In genomic region chr1:23921711-23922529, GRCm38 (mm10) we compare ENCODE assay signal across 8 mouse cellular contexts. TPM values are rescaled to one million over a fixed set of nuclear protein-coding genes. Genes with fewer than 3 reads are reported as not detected.
A peak's percentile ranks its signal among the peaks of the same experiment; 100 is the strongest.
DNase-seq lines count a peak whose midpoint lies in the region; ATAC-seq and TF ChIP-seq lines count a peak whose summit lies in the region.

Smap1 (minus strand) TSS chr1:23922317.

- no peaks in the 10 kb centered on the region for H3K36me3 ChIP-seq in CH12.LX (replicated peaks in 1 of 2; ENCODE audit: control insufficient read depth in 1 of 2, insufficient read depth in 1 of 2, low read length in 1 of 2)
- no peaks in the 10 kb centered on the region for H3K36me3 ChIP-seq in forebrain, embryonic 13.5 days (ENCODE audit: poor library complexity, severe bottlenecking)
- no peaks in the 10 kb centered on the region for H3K36me3 ChIP-seq in heart, postnatal 0 days (replicated peaks; ENCODE audit: control insufficient read depth, insufficient read depth, low read length)
- H3K36me3 ChIP-seq in liver, embryonic 15.5 days (replicated peaks): no peaks in the 10 kb centered on the region
- H3K36me3 ChIP-seq in neural tube, embryonic 11.5 days (ENCODE audit: control insufficient read depth, insufficient read depth, low read length): no peaks in the 10 kb centered on the region
- no peaks in the 10 kb centered on the region for H3K36me3 ChIP-seq in stomach, embryonic 16.5 days (ENCODE audit: control insufficient read depth, insufficient read depth, low read length)

- H3K9me3 ChIP-seq in CH12.LX (replicated peaks; ENCODE audit: low read length): peaks cover 12% of the 10 kb centered on the region
- H3K9me3 ChIP-seq in forebrain, embryonic 13.5 days (replicated peaks): no peaks in the 10 kb centered on the region
- H3K9me3 ChIP-seq in heart, postnatal 0 days (replicated peaks; ENCODE audit: control insufficient read depth, low read length): peaks cover 13% of the 10 kb centered on the region
- 0 out of 2 replicates have a peak, but pooled peaks cover 5% of the 10 kb centered on the region for H3K9me3 ChIP-seq in liver, embryonic 15.5 days (replicated peaks)
- H3K9me3 ChIP-seq in neural tube, embryonic 11.5 days (ENCODE audit: control insufficient read depth, low read length): no peaks in the 10 kb centered on the region
- H3K9me3 ChIP-seq in stomach, embryonic 16.5 days (replicated peaks; ENCODE audit: control insufficient read depth, low read length): 0 out of 2 replicates have a peak, but pooled peaks cover 5% of the 10 kb centered on the region

- TF ChIP-seq EP300 in CH12.LX (IDR thresholded peaks at IDR 0.05; ENCODE audit: low read length): no peak
- no peak for TF ChIP-seq EP300 in heart, postnatal 0 days (IDR thresholded peaks at IDR 0.05; ENCODE audit: low read depth)

- dilution Hi-C loops in CH12.LX (cut with MboI; ENCODE audit: extremely low pct_ligation_motif_present, extremely low pct_unique_long_range_greater_than_20kb, low sequenced_read_pairs): no loop called here

- no peak for TF ChIP-seq RAD21 in CH12.LX (IDR thresholded peaks at IDR 0.05; ENCODE audit: low read depth, low read length)

- TF ChIP-seq POLR2A in CH12.LX (IDR thresholded peaks at IDR 0.05; ENCODE audit: low read depth, low read length): peak; percentile 70

- in situ Hi-C loops in CH12.LX (cut with MboI; ENCODE audit: low pct_ligation_motif_present, low pct_unique_long_range_greater_than_20kb, low sequenced_read_pairs): loop anchor here (10.0 kb wide), 1 partner anchor 83 kb away; the partner anchor contains the start of gene Sdhaf4

- H3K4me3 ChIP-seq in CH12.LX (replicated peaks in 1 of 3; ENCODE audit: low read depth in 2 of 3, low read length in 2 of 3, poor library complexity in 1 of 3): peak within 1 kb of the TSS; percentile 75 to 96 (median 80)
- H3K4me3 ChIP-seq in forebrain, embryonic 13.5 days: peak within 1 kb of the TSS; percentile 90
- H3K4me3 ChIP-seq in heart, postnatal 0 days (ENCODE audit: low read depth, low read length): peak within 1 kb of the TSS; percentile 90
- peak within 1 kb of the TSS; percentile 98 for H3K4me3 ChIP-seq in liver, embryonic 15.5 days (replicated peaks)
- H3K4me3 ChIP-seq in neural tube, embryonic 11.5 days (ENCODE audit: low read depth, low read length): peak within 1 kb of the TSS; percentile 91
- peak within 1 kb of the TSS; percentile 97 for H3K4me3 ChIP-seq in stomach, embryonic 16.5 days (replicated peaks; ENCODE audit: low read length)

- H3K27ac ChIP-seq in CH12.LX (ENCODE audit: insufficient read depth, low read depth): peak within 1 kb of the TSS; percentile 79
- H3K27ac ChIP-seq in forebrain, embryonic 13.5 days: peak within 1 kb of the TSS; percentile 91
- peak within 1 kb of the TSS; percentile 98 for H3K27ac ChIP-seq in heart, postnatal 0 days (ENCODE audit: low read depth)
- peak within 1 kb of the TSS; percentile 100 for H3K27ac ChIP-seq in liver, embryonic 15.5 days (replicated peaks)
- peak within 1 kb of the TSS; percentile 91 for H3K27ac ChIP-seq in neural tube, embryonic 11.5 days (ENCODE audit: low read depth, low read length)
- H3K27ac ChIP-seq in stomach, embryonic 16.5 days (ENCODE audit: low read length): peak within 1 kb of the TSS; percentile 94

- TF ChIP-seq CTCF in CH12.LX (conservative IDR thresholded peaks at IDR 0.05 in 1 of 2, IDR thresholded peaks at IDR 0.05 in 1 of 2; ENCODE audit: low read depth in 2 of 2, low read length in 2 of 2): no peak
- TF ChIP-seq CTCF in heart, postnatal 0 days (IDR thresholded peaks at IDR 0.05; ENCODE audit: low read depth): no peak

- ATAC-seq in cerebellum, adult (ENCODE audit: insufficient number of reproducible peaks, low FRiP score, low TSS enrichment): peak; percentile 90
- ATAC-seq in forebrain, embryonic 13.5 days: peak; percentile 96
- ATAC-seq in heart, postnatal 0 days (ENCODE audit: insufficient read depth, low read depth): peak; percentile 96
- peak; percentile 92 for ATAC-seq in liver, embryonic 15.5 days (ENCODE audit: insufficient read depth)
- ATAC-seq in neural tube, embryonic 11.5 days (ENCODE audit: insufficient read depth, low FRiP score, low TSS enrichment): peak; percentile 90
- ATAC-seq in stomach, embryonic 16.5 days (ENCODE audit: insufficient read depth, low FRiP score): peak; percentile 95

- peaks cover 18 to 50% of the 10 kb centered on the region in 2 experiments for H3K4me1 ChIP-seq in CH12.LX (ENCODE audit: control insufficient read depth in 1 of 2, insufficient read depth in 2 of 2)
- H3K4me1 ChIP-seq in forebrain, embryonic 13.5 days: peaks cover 26% of the 10 kb centered on the region
- peaks cover 23% of the 10 kb centered on the region for H3K4me1 ChIP-seq in heart, postnatal 0 days (ENCODE audit: control insufficient read depth, insufficient read depth)
- H3K4me1 ChIP-seq in liver, embryonic 15.5 days (replicated peaks): peaks cover 43% of the 10 kb centered on the region
- H3K4me1 ChIP-seq in neural tube, embryonic 11.5 days (ENCODE audit: control insufficient read depth, insufficient read depth, low read length): peaks cover 3% of the 10 kb centered on the region; the same call in 1 of the 2 replicates
- peaks cover 7% of the 10 kb centered on the region for H3K4me1 ChIP-seq in stomach, embryonic 16.5 days (ENCODE audit: control insufficient read depth, insufficient read depth, low read length)

- no peaks in the 10 kb centered on the region for H3K27me3 ChIP-seq in CH12.LX (replicated peaks)
- H3K27me3 ChIP-seq in forebrain, embryonic 13.5 days: no peaks in the 10 kb centered on the region
- no peaks in the 10 kb centered on the region for H3K27me3 ChIP-seq in heart, postnatal 0 days (ENCODE audit: control insufficient read depth, insufficient read depth, low read length)
- H3K27me3 ChIP-seq in liver, embryonic 15.5 days: no peaks in the 10 kb centered on the region
- H3K27me3 ChIP-seq in neural tube, embryonic 11.5 days (ENCODE audit: control insufficient read depth, insufficient read depth, low read length): no peaks in the 10 kb centered on the region
- H3K27me3 ChIP-seq in stomach, embryonic 16.5 days (ENCODE audit: control insufficient read depth, insufficient read depth, low read length): no peaks in the 10 kb centered on the region

- DNase-seq in CH12.LX (ENCODE audit: extremely low read depth): peak; percentile 58
- DNase-seq in heart, postnatal 0 days (ENCODE audit: low spot score): peak; percentile 89
- peak; percentile 78 to 91 for DNase-seq in kidney, postnatal 36 days
- peak; percentile 94 for DNase-seq in neural tube, embryonic 11.5 days (ENCODE audit: low spot score)

- peak within 1 kb of the TSS; percentile 80 for H3K9ac ChIP-seq in CH12.LX (ENCODE audit: insufficient read depth, low read depth)
- peak within 1 kb of the TSS; percentile 94 for H3K9ac ChIP-seq in forebrain, embryonic 13.5 days
- H3K9ac ChIP-seq in heart, postnatal 0 days (replicated peaks; ENCODE audit: low read depth, low read length): peak within 1 kb of the TSS; percentile 95
- H3K9ac ChIP-seq in liver, embryonic 15.5 days: peak within 1 kb of the TSS; percentile 99
- H3K9ac ChIP-seq in neural tube, embryonic 11.5 days (ENCODE audit: low read length): peak within 1 kb of the TSS; percentile 94
- peak within 1 kb of the TSS; percentile 97 for H3K9ac ChIP-seq in stomach, embryonic 16.5 days (ENCODE audit: low read length)

- H3K4me2 ChIP-seq in CH12.LX (ENCODE audit: insufficient read depth, low read depth, poor library complexity, severe bottlenecking): peak within 1 kb of the TSS; percentile 86
- H3K4me2 ChIP-seq in forebrain, embryonic 13.5 days: peak within 1 kb of the TSS; percentile 77
- peak within 1 kb of the TSS; percentile 76 for H3K4me2 ChIP-seq in heart, postnatal 0 days (ENCODE audit: low read depth, low read length)
- H3K4me2 ChIP-seq in liver, embryonic 15.5 days: peak within 1 kb of the TSS; percentile 85
- peak within 1 kb of the TSS; percentile 65 for H3K4me2 ChIP-seq in neural tube, embryonic 11.5 days (ENCODE audit: low read depth)
- H3K4me2 ChIP-seq in stomach, embryonic 16.5 days (ENCODE audit: low read depth, low read length): peak within 1 kb of the TSS; percentile 79

- under 1% methylated on average over 86 of the region's 113 CpGs for WGBS in forebrain, embryonic 13.5 days
- WGBS in heart, postnatal 0 days: 0% methylated on average over 91 of the region's 113 CpGs
- under 1% methylated on average over 90 of the region's 113 CpGs for WGBS in liver, embryonic 15.5 days (ENCODE audit: insufficient replicate concordance)
- under 1% methylated on average over 75 of the region's 113 CpGs for WGBS in neural tube, embryonic 11.5 days
- WGBS in stomach, embryonic 16.5 days: under 1% methylated on average over 111 of the region's 113 CpGs

- peaks cover 19% of the 10 kb centered on the region for H3K79me2 ChIP-seq in CH12.LX (replicated peaks; ENCODE audit: control insufficient read depth, extremely low read depth, insufficient read depth, poor library complexity, severe bottlenecking)

TF ChIP-seq in CH12.LX, 34 proteins besides CTCF, POLR2A, EP300 and RAD21 (continues in another document):
- no peak for TF ChIP-seq JUN (IDR thresholded peaks at IDR 0.05; ENCODE audit: insufficient read depth, low read depth, low read length)
- no peak for TF ChIP-seq CHD2 (IDR thresholded peaks at IDR 0.05; ENCODE audit: low read length)
- TF ChIP-seq BHLHE40 (IDR thresholded peaks at IDR 0.05; ENCODE audit: low read depth, low read length): peak; percentile 81
- TF ChIP-seq SIN3A (IDR thresholded peaks at IDR 0.05; ENCODE audit: low read length): peak; percentile 41; the same call in 1 of the 2 replicates
- no peak for TF ChIP-seq E2F4 (IDR thresholded peaks at IDR 0.05; ENCODE audit: insufficient replicate concordance, low read depth, low read length)
- TF ChIP-seq ZMIZ1 (IDR thresholded peaks at IDR 0.05; ENCODE audit: low read depth, low read length): no peak
- TF ChIP-seq MXI1 (IDR thresholded peaks at IDR 0.05; ENCODE audit: low read depth, low read length): no peak; the same call in 1 of the 2 replicates
- no peak for TF ChIP-seq MAFK (IDR thresholded peaks at IDR 0.05; ENCODE audit: insufficient replicate concordance, low read length)
- no peak for TF ChIP-seq JUND (conservative IDR thresholded peaks at IDR 0.05; ENCODE audit: low read depth, low read length)
- peak; percentile 94 for TF ChIP-seq UBTF (IDR thresholded peaks at IDR 0.05; ENCODE audit: low read depth, low read length)

RNA-seq across cellular contexts. Expression of gene Smap1, which starts in this region (rescaled TPM):
- total RNA-seq in CH12.LX (2012; rRNA removed): 23.6 and 37.0 TPM in 2 replicates
- 22.3 and 24.5 TPM in 2 replicates for total RNA-seq in CH12.LX (2014; rRNA removed)
- polyA plus RNA-seq in CH12.LX (2012; ENCODE audit: insufficient read length, low read depth): 59.3 and 60.5 TPM in 2 replicates
- 36.4 and 45.0 TPM in 2 replicates for polyA plus RNA-seq in forebrain, embryonic 13.5 days (2015; fragmentation: Nextera tagmentation; extraction: Ambion mirVana)
- total RNA-seq in heart, postnatal 0 days (2014; rRNA removed; ENCODE audit: low replicate concordance): 25.4 and 27.4 TPM in 2 replicates
- 23.0 and 27.8 TPM in 2 replicates for polyA plus RNA-seq in heart, postnatal 0 days (2015; fragmentation: Nextera tagmentation; extraction: Ambion mirVana)
- 27.2 and 28.2 TPM in 2 replicates for polyA plus RNA-seq in liver, embryonic 15.5 days (2015; fragmentation: Nextera tagmentation; extraction: Ambion mirVana)
- 64.6 and 65.6 TPM in 2 replicates for polyA plus RNA-seq in neural tube, embryonic 11.5 days (2014; fragmentation: Nextera tagmentation; extraction: Ambion mirVana)
- polyA plus RNA-seq in stomach, embryonic 16.5 days (2015; fragmentation: Nextera tagmentation; extraction: Ambion mirVana): 22.3 and 22.8 TPM in 2 replicates

Comparison
In these comparisons a context has a peak if more than half of its experiments do, and no peak if none do; other contexts are left out.
1. Peak in every context shown above with its lines: DNase-seq, ATAC-seq, H3K4me3 ChIP-seq and H3K27ac ChIP-seq.